Mouse (Mus musculus) spleen, postnatal 4 days (tissue): ENCODE measurements around the gene Ceacam19.
A peak's percentile ranks its signal among the peaks of the same experiment; 100 is the strongest.

Experiments
- DNase-seq, 2 experiments: peaks; one replicate each; pipeline ENCODE4 v3.0.0; 2022; ENCODE audit warnings: low spot score in 2 of 2

Ceacam19 gene

DNA sequence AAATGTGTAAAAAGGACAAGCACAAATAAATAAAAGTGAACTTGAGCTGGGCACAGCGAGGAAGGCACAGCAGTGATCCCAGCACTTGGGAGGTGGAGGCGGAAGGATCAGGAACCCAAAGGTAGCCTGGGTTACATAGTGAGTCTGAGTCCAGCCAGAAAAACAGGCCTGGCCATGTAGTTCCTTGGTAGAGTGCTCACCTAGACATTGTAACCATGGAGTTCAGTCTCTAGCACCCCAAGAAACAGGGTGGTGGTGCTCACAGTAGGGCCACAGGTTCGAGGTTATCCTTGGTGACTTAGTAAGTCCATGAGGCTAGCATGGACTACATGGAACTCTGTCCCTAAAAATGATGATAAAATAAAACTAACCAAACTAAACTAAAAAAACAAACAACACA lies 46.8 kb downstream of the Ceacam19 start:
- DNase-seq, result no peak

GRCm38 (mm10) chr7:19840371-19840770 lies 47.4 kb downstream of the Ceacam19 start:
- no peak for DNase-seq

GRCm38 (mm10) chr7:19836843-19837242 lies 50.9 kb downstream of the Ceacam19 start:
- DNase-seq, result no peak

- DNase-seq, result no peak
These were observed 53.7 kb downstream of the Ceacam19 start for GRCm38 (mm10) chr7:19834055-19834454.

- DNase-seq, result no peak
These were observed 55.9 kb downstream of the Ceacam19 start for GRCm38 (mm10) chr7:19831837-19832236.

- DNase-seq, result peak in 1 of 2 experiments; percentile 59
These were observed 57.0 kb downstream of the Ceacam19 start for GRCm38 (mm10) chr7:19830682-19831156.

GRCm38 (mm10) chr7:19829694-19830093 lies 58.1 kb downstream of the Ceacam19 start:
- no peak for DNase-seq

DNA sequence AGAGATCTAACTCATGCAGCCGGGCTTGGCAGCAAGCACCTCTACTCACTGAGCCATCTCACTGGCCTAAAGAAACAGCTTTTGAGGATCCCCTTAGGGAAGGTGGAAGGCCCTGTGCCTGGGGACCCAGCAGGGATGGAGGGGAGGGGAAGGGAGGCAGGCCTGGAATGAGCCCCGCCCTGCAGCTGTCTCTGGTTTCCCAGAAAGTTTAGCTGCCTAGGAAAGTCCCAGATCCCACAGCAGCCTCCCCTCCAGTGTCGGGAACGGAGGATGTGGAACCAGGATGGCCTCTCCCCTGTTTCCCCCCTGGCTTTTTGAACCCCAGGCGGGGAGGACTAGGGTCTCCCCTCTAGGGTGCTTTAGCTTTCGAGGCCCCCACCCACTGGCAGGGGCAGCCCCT lies 61.0 kb downstream of the Ceacam19 start:
- DNase-seq, result no peak
